Mouse (Mus musculus) spleen, adult 2 months (tissue): ENCODE results near the gene Ubac1.

Source experiments
- CTCF ChIP-seq: fragments of 200-500 bp; IDR thresholded peaks from 2 replicates; pipeline ENCODE4 v1.5.1; 2011; ENCODE audit warnings: mild to moderate bottlenecking, inconsistent platforms; ENCODE audit not compliant: insufficient read depth, insufficient read length, insufficient replicate concordance; ENCODE audit errors: extremely low read depth
- POLR2A ChIP-seq: fragments of 200-500 bp; IDR thresholded peaks from 2 replicates; pipeline ENCODE4 v1.6.1; 2011; ENCODE audit warnings: low read depth, low read length, inconsistent platforms

GRCm38 (mm10) chr2:26019923-26020322 lies 1.6 kb downstream of the Ubac1 start:
- TF ChIP-seq CTCF (no peak), POLR2A (no peak)
